Mouse (Mus musculus) stomach, postnatal 0 days (tissue): ENCODE results near the gene Arhgap17. TPM values are rescaled to one million over a fixed set of nuclear protein-coding genes. Genes with fewer than 3 reads are reported as not detected.

Source experiments
- ATAC-seq: fragments of 200-750 bp; cut with Nextera tagmentation; 2 replicates; pipeline ENCODE4 v1.8.0; 2017; ENCODE audit not compliant: low FRiP score, low TSS enrichment
- DNase-seq: peaks from one replicate; pipeline ENCODE4 v3.0.0-alpha.2; 2016; ENCODE audit warnings: low spot score
- H3K27ac ChIP-seq: fragments of 300-500 bp; sonication (generic); replicated peaks from 2 replicates; pipeline ENCODE4 v1.5.1; 2014; ENCODE audit warnings: mild to moderate bottlenecking, control low read depth
- H3K27me3 ChIP-seq: fragments of 300-500 bp; sonication (generic); 2 replicates; pipeline ENCODE4 v1.6.1; 2014; ENCODE audit warnings: low read length; ENCODE audit not compliant: control insufficient read depth, insufficient read depth
- H3K36me3 ChIP-seq: fragments of 300-500 bp; sonication (generic); 2 replicates; pipeline ENCODE4 v1.6.1; 2014; ENCODE audit warnings: low read length, mixed read lengths; ENCODE audit not compliant: control insufficient read depth, insufficient read depth
- H3K4me1 ChIP-seq: fragments of 300-500 bp; sonication (generic); replicated peaks from 2 replicates; pipeline ENCODE4 v1.6.1; 2014; ENCODE audit warnings: antibody characterized with exemption; ENCODE audit not compliant: control insufficient read depth, insufficient read depth
- H3K4me2 ChIP-seq: fragments of 300-500 bp; sonication (generic); replicated peaks from 2 replicates; pipeline ENCODE4 v1.6.1; 2014; ENCODE audit warnings: low read depth, mild to moderate bottlenecking, control low read depth, moderate library complexity
- H3K4me3 ChIP-seq: fragments of 300-500 bp; sonication (generic); 2 replicates; pipeline ENCODE4 v1.5.1; 2014; ENCODE audit warnings: low read depth, low read length, control low read depth
- H3K9ac ChIP-seq: fragments of 300-500 bp; sonication (generic); 2 replicates; pipeline ENCODE4 v1.6.1; 2014; ENCODE audit warnings: mild to moderate bottlenecking, low read length, control low read depth, mixed read lengths
- H3K9me3 ChIP-seq: fragments of 300-500 bp; sonication (generic); 2 replicates; pipeline ENCODE4 v1.6.1; 2016; ENCODE audit warnings: low read length; ENCODE audit not compliant: control insufficient read depth
- CTCF ChIP-seq: IDR thresholded peaks from 2 replicates; pipeline ENCODE4 v1.5.1; 2016; ENCODE audit warnings: antibody characterized with exemption, low read depth, mild to moderate bottlenecking, moderate library complexity
- EP300 ChIP-seq: optimal IDR thresholded peaks from 2 replicates; pipeline ENCODE3; 2016; ENCODE audit warnings: antibody characterized with exemption
- WGBS: fragments of 180-500 bp; shearing (Covaris S2); extraction: QIAGEN DNeasy Blood & Tissue Kit; methylation state at CpG from one replicate; pipeline ENCODE4 v1.1.7; 2014; 5-methylcytosine and 5-hydroxymethylcytosine counted together
- polyA plus RNA-seq: library from polyadenylated mRNA; unstranded; fragments of >200 nt; fragmentation: Nextera tagmentation; extraction: Ambion mirVana; gene quantifications from 2 replicates; pipeline ENCODE4 v1.2.1, GENCODE M21; 2015

Gene Arhgap17
- polyA plus RNA-seq, 1 experiment from 2014 or later: 8.0 TPM

GRCm38 (mm10) chr7:123326901-123327300, 42.8 kb downstream of the Arhgap17 start:
- WGBS: 85% methylated on average over 4 of the region's 4 CpGs
- DNase-seq: no peak

GRCm38 (mm10) chr7:123326062-123326461, 43.7 kb downstream of the Arhgap17 start:
- ATAC-seq (no peak), DNase-seq (no peak)
- H3K9ac ChIP-seq: no peak overlapping the region
- TF ChIP-seq EP300: no peak
- no peak for TF ChIP-seq CTCF
- peaks cover 5% of the 10 kb centered on the region; the same call in 1 of the 2 replicates for H3K36me3 ChIP-seq
- no peaks in the 10 kb centered on the region for H3K27me3 ChIP-seq
- no peak overlapping the region for H3K27ac ChIP-seq
- whole genome bisulfite sequencing: 92% methylated on average over 5 of the region's 5 CpGs
- no peak overlapping the region for H3K4me2 ChIP-seq
- no peaks in the 10 kb centered on the region for H3K9me3 ChIP-seq
- H3K4me1 ChIP-seq: no peaks in the 10 kb centered on the region
- H3K4me3 ChIP-seq: no peak overlapping the region

More at GRCm38 (mm10) chr7:123326901-123327300, 42.8 kb downstream of the Arhgap17 start:
- TF ChIP-seq EP300 (no peak), CTCF (no peak)
- ATAC-seq: no peak
- H3K27me3 ChIP-seq: no peaks in the 10 kb centered on the region
- no peak overlapping the region for H3K4me3 ChIP-seq
- no peaks in the 10 kb centered on the region for H3K4me1 ChIP-seq
- H3K27ac ChIP-seq: no peak overlapping the region
- H3K9ac ChIP-seq: no peak overlapping the region
- H3K9me3 ChIP-seq: no peaks in the 10 kb centered on the region
- H3K4me2 ChIP-seq: no peak overlapping the region
- no peaks in the 10 kb centered on the region; the same call in 1 of the 2 replicates for H3K36me3 ChIP-seq

GRCm38 (mm10) chr7:123324105-123324504, 45.6 kb downstream of the Arhgap17 start:
- Histone ChIP-seq H3K36me3 (peaks cover 12% of the 10 kb centered on the region; the same call in 1 of the 2 replicates), H3K9ac (no peak overlapping the region), H3K27me3 (no peaks in the 10 kb centered on the region), H3K9me3 (no peaks in the 10 kb centered on the region), H3K27ac (no peak overlapping the region), H3K4me2 (no peak overlapping the region), H3K4me1 (no peaks in the 10 kb centered on the region), H3K4me3 (no peak overlapping the region)
- TF ChIP-seq EP300 (no peak), CTCF (no peak)
- ATAC-seq: no peak
- no peak for DNase-seq
- WGBS: 83% methylated on average over 1 of the region's 1 CpGs

GRCm38 (mm10) chr7:123323388-123323787, 46.3 kb downstream of the Arhgap17 start:
- Histone ChIP-seq H3K4me3 (no peak overlapping the region), H3K36me3 (peaks cover 15% of the 10 kb centered on the region; the same call in 1 of the 2 replicates), H3K27me3 (no peaks in the 10 kb centered on the region), H3K9ac (no peak overlapping the region), H3K4me1 (no peaks in the 10 kb centered on the region), H3K27ac (no peak overlapping the region), H3K4me2 (no peak overlapping the region), H3K9me3 (no peaks in the 10 kb centered on the region)
- TF ChIP-seq CTCF (no peak), EP300 (no peak)
- WGBS: 87% methylated on average over 2 of the region's 2 CpGs
- no peak for DNase-seq
- no peak for ATAC-seq

- ATAC-seq: peak; percentile 93
- 68% methylated on average over 13 of the region's 13 CpGs for WGBS
- TF ChIP-seq EP300: no peak
- no peak for TF ChIP-seq CTCF
- DNase-seq: peak; percentile 53
- Histone ChIP-seq H3K27ac (0 out of 2 replicates have a peak overlapping the region, but pooled peaks have one; percentile 13), H3K27me3 (no peaks in the 10 kb centered on the region), H3K4me1 (no peaks in the 10 kb centered on the region), H3K9ac (no peak overlapping the region), H3K9me3 (no peaks in the 10 kb centered on the region), H3K36me3 (peaks cover 15% of the 10 kb centered on the region; the same call in 1 of the 2 replicates), H3K4me2 (no peak overlapping the region), H3K4me3 (no peak overlapping the region)
These were observed 47.1 kb downstream of the Arhgap17 start for GRCm38 (mm10) chr7:123322452-123323121.

GRCm38 (mm10) chr7:123312738-123313137, 57.0 kb downstream of the Arhgap17 start:
- DNase-seq (no peak), ATAC-seq (no peak)
- Histone ChIP-seq H3K4me3 (no peak overlapping the region), H3K9ac (no peak overlapping the region), H3K9me3 (no peaks in the 10 kb centered on the region), H3K27ac (no peak overlapping the region), H3K4me2 (no peak overlapping the region), H3K27me3 (no peaks in the 10 kb centered on the region), H3K36me3 (peaks cover 17% of the 10 kb centered on the region), H3K4me1 (no peaks in the 10 kb centered on the region)
- TF ChIP-seq CTCF (no peak), EP300 (no peak)
- 70% methylated on average over 3 of the region's 3 CpGs for WGBS
